20 mouse cellular contexts compared by ENCODE assay signal in the genomic region with DNA sequence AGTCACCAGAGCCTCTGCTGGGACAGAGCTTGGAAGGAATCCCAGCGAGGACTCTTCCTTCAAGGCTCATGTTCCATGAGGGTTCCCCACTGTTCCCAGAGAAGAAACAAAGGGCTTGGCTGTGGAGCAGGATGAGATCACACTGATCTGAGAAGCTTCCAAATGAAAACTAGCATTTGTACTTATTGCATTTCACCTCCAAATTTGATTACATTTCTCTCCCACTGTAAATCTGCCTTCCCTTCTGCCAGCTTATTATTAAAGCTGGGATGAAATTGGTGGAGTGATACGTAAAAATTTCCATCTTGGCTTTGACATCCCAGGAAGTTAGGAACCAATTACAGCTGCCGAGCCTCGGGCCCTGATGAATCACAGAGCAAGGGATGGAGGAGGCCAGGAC.
A peak's percentile ranks its signal among the peaks of the same experiment; 100 is the strongest.
DNase-seq lines count a peak whose midpoint lies in the region; ATAC-seq and TF ChIP-seq lines count a peak whose summit lies in the region.
"Had no signal": no experiment of that assay in that cellular context is flagged by ENCODE, and none has a peak within 500 bp of the region (broad histone marks: within the 10 kb centered on the region; RNA-seq: fewer than 3 reads in every experiment).

No protein-coding gene starts in this region.

- 65% methylated on average over 4 of the region's 4 CpGs for WGBS in liver, embryonic 12.5 days (ENCODE audit: insufficient replicate concordance)
- WGBS in liver, embryonic 11.5 days: 78% methylated on average over 4 of the region's 4 CpGs

- no peaks in the 10 kb centered on the region for H3K36me3 ChIP-seq in liver, embryonic 12.5 days
- no peaks in the 10 kb centered on the region for H3K36me3 ChIP-seq in liver, embryonic 11.5 days (ENCODE audit: control insufficient read depth, insufficient read depth, low read length)
- H3K36me3 ChIP-seq: G1E; heart, embryonic 12.5 days; hindbrain, embryonic 15.5 days had no signal

- no peak for ATAC-seq in liver, embryonic 12.5 days
- no peak for ATAC-seq in liver, embryonic 11.5 days (replicated peaks; ENCODE audit: low FRiP score)
- ATAC-seq: CD4-positive, CD25-positive, alpha-beta regulatory T cell, adult 4 months; forebrain, embryonic 13.5 days; forebrain, postnatal 0 days had no signal

- H3K4me2 ChIP-seq in liver, embryonic 12.5 days: 0 out of 2 replicates have a peak overlapping the region, but pooled peaks have one; percentile 12
- no peak overlapping the region for H3K4me2 ChIP-seq in liver, embryonic 11.5 days
- H3K4me2 ChIP-seq: forebrain, embryonic 13.5 days; heart, embryonic 12.5 days; hindbrain, embryonic 15.5 days had no signal

- no peaks in the 10 kb centered on the region for H3K4me1 ChIP-seq in liver, embryonic 12.5 days
- H3K4me1 ChIP-seq in liver, embryonic 11.5 days (replicated peaks; ENCODE audit: control insufficient read depth, insufficient read depth, low read length): no peaks in the 10 kb centered on the region
- H3K4me1 ChIP-seq: forebrain, embryonic 13.5 days; heart, embryonic 12.5 days; hindbrain, embryonic 15.5 days had no signal

- H3K27me3 ChIP-seq in liver, embryonic 12.5 days (replicated peaks): no peaks in the 10 kb centered on the region
- no peaks in the 10 kb centered on the region for H3K27me3 ChIP-seq in liver, embryonic 11.5 days (replicated peaks; ENCODE audit: control insufficient read depth, insufficient read depth, low read length)
- H3K27me3 ChIP-seq: forebrain, embryonic 13.5 days; heart, embryonic 12.5 days; hindbrain, embryonic 15.5 days had no signal

- H3K9me3 ChIP-seq in liver, embryonic 12.5 days (replicated peaks): no peaks in the 10 kb centered on the region
- no peaks in the 10 kb centered on the region for H3K9me3 ChIP-seq in liver, embryonic 11.5 days (ENCODE audit: control insufficient read depth, low read length)
- H3K9me3 ChIP-seq: forebrain, embryonic 13.5 days; hindbrain, embryonic 15.5 days had no signal

- no peak for DNase-seq in liver, embryonic 11.5 days (ENCODE audit: low spot score)
- peak; percentile 60 to 76 for DNase-seq in layer of hippocampus, adult 2 months (ENCODE audit: low spot score in 2 of 2)
- DNase-seq in layer of hippocampus, postnatal 14 days (ENCODE audit: low spot score in 2 of 2): peak; percentile 42 to 68
- DNase-seq in heart, postnatal 36 days: no peak
- no peak for DNase-seq in yolk sac, embryonic 10.5 days (ENCODE audit: low spot score)
- no peak for DNase-seq in thymus, postnatal 10 days (ENCODE audit: low spot score in 2 of 2)
- DNase-seq: adrenal gland, postnatal 10 days; B cell, adult 2 months; cerebellum, adult 11-12 months; cerebellum, adult 9-10 months; cerebellum, postnatal 25 days; forebrain, postnatal 0 days; gastrocnemius, postnatal 14 days; heart, adult 2 months had no signal

- no peak overlapping the region for H3K4me3 ChIP-seq in liver, embryonic 12.5 days
- H3K4me3 ChIP-seq in liver, embryonic 11.5 days (ENCODE audit: low read depth, low read length): no peak overlapping the region
- H3K4me3 ChIP-seq in layer of hippocampus, adult 2 months: no peak overlapping the region
- H3K4me3 ChIP-seq: forebrain, embryonic 13.5 days; heart, adult 2 months; heart, embryonic 12.5 days; hindbrain, embryonic 15.5 days had no signal

- no peak overlapping the region for H3K9ac ChIP-seq in liver, embryonic 12.5 days
- H3K9ac ChIP-seq in liver, embryonic 11.5 days (ENCODE audit: low read depth, low read length): no peak overlapping the region
- H3K9ac ChIP-seq: forebrain, embryonic 13.5 days; forebrain, postnatal 0 days; heart, embryonic 12.5 days; hindbrain, embryonic 15.5 days had no signal

- TF ChIP-seq CTCF in layer of hippocampus, adult 2 months (conservative IDR thresholded peaks at IDR 0.05): no peak

- intact Hi-C loops in heart, postnatal 36 days (cut with DNase I): no loop called here

- H3K27ac ChIP-seq in liver, embryonic 12.5 days: no peak overlapping the region
- no peak overlapping the region for H3K27ac ChIP-seq in liver, embryonic 11.5 days (ENCODE audit: low read depth, low read length)
- H3K27ac ChIP-seq in layer of hippocampus, adult 2 months: peak overlapping the region; percentile 79
- H3K27ac ChIP-seq: forebrain, embryonic 13.5 days; heart, adult 2 months; hindbrain, embryonic 15.5 days had no signal

Comparison
In these comparisons a context has a peak if more than half of its experiments do, and no peak if none do; other contexts are left out.
1. DNase-seq: peak in layer of hippocampus, adult 2 months (2 of 2) and layer of hippocampus, postnatal 14 days (2 of 2); none in liver, embryonic 11.5 days (single experiment), heart, postnatal 36 days (0 of 2), yolk sac, embryonic 10.5 days (single experiment) and thymus, postnatal 10 days (0 of 2).